Mouse (Mus musculus): ENCODE data around the gene Dpp6. TPM values are rescaled to one million over a fixed set of nuclear protein-coding genes. Genes with fewer than 3 reads are reported as not detected.
"Not testable (repeated sequence)": the region's sequence is repeated elsewhere in the genome, so short reads cannot be mapped to it uniquely, and the experiment has no call there.

The Dpp6 gene
- polyA plus RNA-seq, 1 experiment, result 95.2 TPM

DNA sequence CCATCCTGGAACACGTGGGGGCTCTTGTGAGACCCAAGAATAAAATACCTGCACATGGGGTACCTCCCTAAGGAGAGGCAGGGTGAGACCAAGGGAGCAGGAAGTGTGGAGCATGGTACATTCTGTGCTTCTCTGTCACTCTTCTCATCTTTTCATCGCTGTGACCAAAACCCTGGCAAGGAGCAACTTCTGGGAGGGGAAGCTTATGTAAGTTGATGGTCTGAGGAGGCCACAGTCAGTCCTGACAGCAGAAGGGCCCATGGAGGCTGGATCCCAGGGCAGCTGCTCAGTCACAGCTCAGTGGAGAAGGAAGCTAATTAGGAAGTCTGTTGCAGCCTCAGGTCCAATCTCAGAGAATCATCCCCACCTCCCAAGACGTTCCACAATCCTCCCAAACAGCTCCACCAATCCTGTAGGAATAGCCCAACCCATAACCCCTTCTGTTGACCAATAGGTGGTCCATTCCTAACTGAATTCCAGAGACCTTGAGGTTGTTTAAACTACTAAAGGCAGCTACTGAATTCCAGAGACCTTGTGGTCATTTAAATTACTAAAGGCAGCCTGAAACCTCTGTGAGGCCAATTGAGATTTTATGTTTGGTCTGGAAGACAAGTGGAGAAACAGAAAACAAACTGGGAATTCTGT lies 636.3 kb downstream of the Dpp6 start:
- TF ChIP-seq CTCF (IDR thresholded peaks at IDR 0.05; ENCODE audit: extremely low read depth, insufficient read depth, low read length), result no peak
- no peak for TF ChIP-seq POLR2A (IDR thresholded peaks at IDR 0.05; ENCODE audit: extremely low read depth, insufficient read depth, low read length)
- no peak overlapping the region for H3K27ac ChIP-seq (ENCODE audit: insufficient read depth, low read length)
- no peak overlapping the region for H3K4me3 ChIP-seq (ENCODE audit: insufficient read depth, low read length)
- peaks cover 3% of the 10 kb centered on the region for H3K4me1 ChIP-seq (ENCODE audit: control insufficient read depth, insufficient read depth, low read length)

DNA sequence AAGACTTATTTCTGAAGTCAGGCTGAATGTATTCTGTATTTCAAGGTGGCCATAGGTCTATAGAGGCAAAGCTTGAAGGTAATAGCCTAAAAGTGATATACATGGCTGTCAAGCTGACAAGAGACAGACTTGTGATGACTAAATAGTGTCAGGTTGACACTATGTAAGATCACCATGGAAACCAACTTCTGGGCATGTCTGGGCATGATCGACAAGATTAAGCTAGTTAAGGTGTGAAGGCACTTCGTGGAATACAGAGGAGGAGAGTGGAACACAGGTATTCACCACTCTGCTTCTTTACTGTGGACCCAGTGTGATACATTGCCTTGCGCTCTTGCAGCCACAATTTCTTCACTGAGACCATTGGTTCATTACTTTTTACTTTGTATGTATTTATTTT lies 637.4 kb downstream of the Dpp6 start:
- no peak for TF ChIP-seq POLR2A (IDR thresholded peaks at IDR 0.05; ENCODE audit: extremely low read depth, insufficient read depth, low read length)
- no peak for TF ChIP-seq CTCF (IDR thresholded peaks at IDR 0.05; ENCODE audit: extremely low read depth, insufficient read depth, low read length)
- peaks cover 3% of the 10 kb centered on the region for H3K4me1 ChIP-seq (ENCODE audit: control insufficient read depth, insufficient read depth, low read length)
- no peak overlapping the region for H3K4me3 ChIP-seq (ENCODE audit: insufficient read depth, low read length)
- H3K27ac ChIP-seq (ENCODE audit: insufficient read depth, low read length), result no peak overlapping the region

DNA sequence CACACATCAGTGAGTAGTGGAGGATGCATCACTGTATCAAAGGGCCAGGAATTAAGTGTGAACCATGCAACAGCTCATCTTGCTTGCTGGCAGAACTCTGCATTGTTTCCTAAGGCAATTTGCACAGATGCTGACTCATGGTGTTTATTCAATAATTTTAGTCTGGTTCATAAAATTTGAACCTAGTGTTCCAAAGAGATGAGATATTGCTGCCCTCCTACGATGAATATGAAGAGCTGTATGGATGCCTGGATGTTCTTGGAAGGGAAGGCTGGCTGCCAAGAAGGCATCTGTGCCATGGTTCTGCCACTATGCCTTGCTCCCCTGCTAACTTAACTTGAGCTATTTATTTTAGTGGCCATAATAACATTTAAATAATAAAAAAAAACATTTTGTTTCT lies 640.0 kb downstream of the Dpp6 start:
- no peak overlapping the region for H3K4me3 ChIP-seq (ENCODE audit: insufficient read depth, low read length)
- H3K27ac ChIP-seq (ENCODE audit: insufficient read depth, low read length), result peak overlapping the region; percentile 39; the same call in 1 of the 2 replicates
- TF ChIP-seq CTCF (IDR thresholded peaks at IDR 0.05; ENCODE audit: extremely low read depth, insufficient read depth, low read length) (no peak), POLR2A (IDR thresholded peaks at IDR 0.05; ENCODE audit: extremely low read depth, insufficient read depth, low read length) (no peak)
- peaks cover 3% of the 10 kb centered on the region for H3K4me1 ChIP-seq (ENCODE audit: control insufficient read depth, insufficient read depth, low read length)

DNA sequence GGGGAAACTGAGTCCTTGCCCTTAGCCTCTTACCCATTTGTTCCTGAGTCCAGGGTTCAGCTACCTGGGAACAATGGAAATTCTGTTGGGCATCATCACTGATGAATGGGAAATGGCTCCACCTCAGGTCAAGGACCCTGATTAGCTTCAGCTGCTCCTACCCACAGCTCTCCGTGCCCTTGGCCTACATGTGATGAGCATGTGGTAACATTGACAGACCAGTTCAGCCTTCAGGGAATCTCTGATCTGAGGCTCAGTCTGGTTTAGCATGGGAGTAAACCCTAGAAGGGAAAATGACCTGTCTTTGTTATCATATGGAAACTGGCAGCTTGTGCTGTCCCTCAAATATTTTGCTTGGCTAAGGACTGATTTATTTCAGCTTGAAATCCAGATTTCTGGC lies 640.7 kb downstream of the Dpp6 start:
- H3K27ac ChIP-seq (ENCODE audit: insufficient read depth, low read length), result no peak overlapping the region
- TF ChIP-seq CTCF (IDR thresholded peaks at IDR 0.05; ENCODE audit: extremely low read depth, insufficient read depth, low read length), result no peak
- TF ChIP-seq POLR2A (IDR thresholded peaks at IDR 0.05; ENCODE audit: extremely low read depth, insufficient read depth, low read length), result no peak
- peaks cover 3% of the 10 kb centered on the region for H3K4me1 ChIP-seq (ENCODE audit: control insufficient read depth, insufficient read depth, low read length)
- no peak overlapping the region for H3K4me3 ChIP-seq (ENCODE audit: insufficient read depth, low read length)

DNA sequence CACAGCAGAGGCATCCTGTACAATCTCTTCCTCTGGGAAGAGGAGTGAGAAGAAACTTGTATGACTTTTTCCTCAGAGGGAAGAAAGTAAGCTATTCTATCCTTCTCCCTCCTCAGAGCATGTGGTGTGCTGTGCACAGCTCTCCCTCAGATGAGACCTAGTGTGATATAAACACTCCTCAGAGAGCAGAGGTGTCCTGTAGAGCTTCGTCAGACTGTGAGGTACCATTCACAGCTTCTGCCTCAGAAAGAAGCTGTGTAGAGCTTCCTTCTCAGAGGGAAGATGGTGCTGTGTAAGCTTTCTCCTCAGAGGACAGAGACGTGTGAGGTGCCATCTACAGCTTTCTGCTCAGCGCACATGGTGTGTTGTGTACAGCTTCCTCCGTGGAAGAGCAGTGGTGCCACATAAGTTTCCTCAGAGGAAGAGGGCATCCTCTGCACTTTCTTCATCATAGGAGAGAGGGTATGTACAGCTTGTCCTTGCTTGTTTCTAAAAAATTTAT lies 658.0 kb downstream of the Dpp6 start:
- Histone ChIP-seq H3K27ac (ENCODE audit: insufficient read depth, low read length) (no peak overlapping the region), H3K4me3 (ENCODE audit: insufficient read depth, low read length) (no peak overlapping the region)
- TF ChIP-seq POLR2A (IDR thresholded peaks at IDR 0.05; ENCODE audit: extremely low read depth, insufficient read depth, low read length), result no peak
- no peak for TF ChIP-seq CTCF (IDR thresholded peaks at IDR 0.05; ENCODE audit: extremely low read depth, insufficient read depth, low read length)

GRCm38 (mm10) chr5:27481706-27482105 lies 664.7 kb downstream of the Dpp6 start:
- no peak overlapping the region for H3K27ac ChIP-seq (ENCODE audit: insufficient read depth, low read length)
- no peaks in the 10 kb centered on the region for H3K4me1 ChIP-seq (ENCODE audit: control insufficient read depth, insufficient read depth, low read length)
- TF ChIP-seq CTCF (IDR thresholded peaks at IDR 0.05; ENCODE audit: extremely low read depth, insufficient read depth, low read length), result no peak
- no peak for TF ChIP-seq POLR2A (IDR thresholded peaks at IDR 0.05; ENCODE audit: extremely low read depth, insufficient read depth, low read length)
- H3K4me3 ChIP-seq (ENCODE audit: insufficient read depth, low read length), result no peak overlapping the region

More for the DNA sequence above, 658.0 kb downstream of the Dpp6 start:
- peaks cover 5% of the 10 kb centered on the region for H3K4me1 ChIP-seq (ENCODE audit: control insufficient read depth, insufficient read depth, low read length)

GRCm38 (mm10) chr5:27486138-27486537 lies 669.1 kb downstream of the Dpp6 start:
- TF ChIP-seq POLR2A (IDR thresholded peaks at IDR 0.05; ENCODE audit: extremely low read depth, insufficient read depth, low read length) (no peak), CTCF (IDR thresholded peaks at IDR 0.05; ENCODE audit: extremely low read depth, insufficient read depth, low read length) (no peak)
- Histone ChIP-seq H3K27ac (ENCODE audit: insufficient read depth, low read length) (no peak overlapping the region), H3K4me3 (ENCODE audit: insufficient read depth, low read length) (no peak overlapping the region), H3K4me1 (ENCODE audit: control insufficient read depth, insufficient read depth, low read length) (peaks cover 3% of the 10 kb centered on the region)

GRCm38 (mm10) chr5:27490942-27491341 lies 673.9 kb downstream of the Dpp6 start:
- no peak overlapping the region for H3K4me3 ChIP-seq (ENCODE audit: insufficient read depth, low read length)
- H3K27ac ChIP-seq (ENCODE audit: insufficient read depth, low read length), result no peak overlapping the region
- peaks cover 3% of the 10 kb centered on the region for H3K4me1 ChIP-seq (ENCODE audit: control insufficient read depth, insufficient read depth, low read length)
- no peak for TF ChIP-seq CTCF (IDR thresholded peaks at IDR 0.05; ENCODE audit: extremely low read depth, insufficient read depth, low read length)

- not testable (repeated sequence) for H3K4me1 ChIP-seq (ENCODE audit: control insufficient read depth, insufficient read depth, low read length)
Observed at GRCm38 (mm10) chr5:27501338-27501737, 684.3 kb downstream of the Dpp6 start, which contains the start of gene Speer4b. Gene Speer4b, minus strand, starts transcription at chr5:27501438.

DNA sequence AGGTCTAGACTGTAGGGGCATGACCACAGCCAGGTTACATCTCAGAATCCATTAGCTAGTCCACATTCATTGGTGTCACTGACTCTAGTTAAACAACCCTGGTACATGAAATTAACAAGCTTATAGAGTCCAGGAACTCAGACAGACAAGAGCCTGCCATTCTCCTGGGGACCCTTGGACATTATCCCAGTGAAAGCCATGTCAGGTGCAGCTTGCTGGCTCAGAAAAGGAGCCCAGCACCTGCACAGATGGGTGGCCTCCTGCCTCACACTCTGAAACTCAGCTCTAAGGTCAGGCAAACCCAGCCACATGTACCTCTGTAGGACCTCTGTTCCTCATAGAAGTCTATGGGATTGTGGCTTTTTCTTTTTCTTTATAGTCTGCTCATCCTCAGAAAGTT lies 701.7 kb downstream of the Dpp6 start:
- no peak overlapping the region for H3K27ac ChIP-seq (ENCODE audit: insufficient read depth, low read length)
- H3K4me1 ChIP-seq (ENCODE audit: control insufficient read depth, insufficient read depth, low read length), result no peaks in the 10 kb centered on the region
- TF ChIP-seq POLR2A (IDR thresholded peaks at IDR 0.05; ENCODE audit: extremely low read depth, insufficient read depth, low read length), result no peak
- TF ChIP-seq CTCF (IDR thresholded peaks at IDR 0.05; ENCODE audit: extremely low read depth, insufficient read depth, low read length), result no peak
- no peak overlapping the region for H3K4me3 ChIP-seq (ENCODE audit: insufficient read depth, low read length)

More at GRCm38 (mm10) chr5:27501338-27501737, 684.3 kb downstream of the Dpp6 start, which contains the start of gene Speer4b:
- not testable (repeated sequence) for H3K27ac ChIP-seq (ENCODE audit: insufficient read depth, low read length); H3K4me3 ChIP-seq (ENCODE audit: insufficient read depth, low read length)

All from cortical plate, adult 2 months (tissue).